Mouse (Mus musculus): ENCODE measurements at regions not wholly inside any gene's neighbourhood (a gene's known extent, or its start where the extent isn't known, plus 50 kb on each side); places are given as distances from the start of the nearest gene placed in this dataset.
"Not testable (repeated sequence)": the region's sequence is repeated elsewhere in the genome, so short reads cannot be mapped to it uniquely, and the experiment has no call there.

DNA sequence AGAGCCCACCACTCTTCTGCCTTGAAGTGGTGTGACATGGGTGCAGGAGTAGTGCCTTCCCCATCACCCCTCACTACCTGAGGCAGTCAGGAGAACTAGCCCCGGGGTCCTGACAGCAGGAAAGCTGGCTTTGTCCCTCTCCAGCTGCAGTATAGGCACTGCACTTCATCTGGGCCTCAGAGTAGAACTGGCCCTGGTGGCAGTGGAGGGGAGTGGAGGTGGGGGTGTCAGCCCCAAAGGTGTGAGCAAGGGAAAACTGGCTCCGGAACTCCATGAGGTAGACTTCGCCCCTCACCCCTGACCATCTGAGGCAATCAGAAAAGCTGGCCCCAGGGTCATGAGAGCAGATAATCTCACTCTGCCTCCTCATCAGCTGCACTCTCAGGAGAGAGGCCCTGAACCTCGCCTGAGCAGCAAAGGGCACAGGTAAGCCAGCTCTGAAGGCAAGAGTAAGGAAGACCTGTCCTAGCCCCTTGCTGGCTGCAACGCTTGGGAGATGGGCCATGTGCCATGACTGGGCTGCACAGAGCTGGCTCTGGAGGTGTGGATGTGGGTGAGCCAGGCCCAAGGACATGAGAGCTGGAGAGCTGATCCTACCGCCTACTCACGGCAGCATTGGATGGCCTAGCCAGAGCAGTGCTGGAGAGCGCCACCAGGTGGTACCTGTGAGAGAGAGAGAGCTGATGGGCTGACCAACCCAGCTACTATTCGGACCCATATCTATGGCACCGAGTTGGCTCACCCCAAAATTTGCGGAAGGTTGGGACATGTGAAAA, 377.0 kb upstream of the B3galt2 start:
- DNase-seq (ENCODE audit: low read depth, low spot score): no peak

DNA sequence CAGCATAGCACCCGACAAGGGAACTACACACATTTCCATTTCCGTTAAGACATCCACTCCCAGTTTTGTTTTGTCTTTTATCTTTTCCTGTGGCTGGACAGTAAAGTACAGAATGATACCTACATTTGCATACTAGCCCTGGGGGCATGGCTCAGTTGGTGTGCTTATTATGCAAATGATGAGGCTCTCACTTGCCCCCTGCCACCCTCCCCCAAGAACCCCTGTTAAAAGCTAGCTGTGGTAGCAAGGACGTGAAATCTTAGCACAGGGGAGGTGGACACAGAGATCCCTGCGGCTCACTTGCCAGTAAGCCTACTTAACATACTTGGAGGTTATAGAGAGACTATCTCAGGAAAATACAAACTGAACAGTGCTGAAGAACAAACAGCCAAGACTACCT, 375.2 kb upstream of the B3galt2 start:
- DNase-seq (ENCODE audit: low read depth, low spot score): no peak

DNA sequence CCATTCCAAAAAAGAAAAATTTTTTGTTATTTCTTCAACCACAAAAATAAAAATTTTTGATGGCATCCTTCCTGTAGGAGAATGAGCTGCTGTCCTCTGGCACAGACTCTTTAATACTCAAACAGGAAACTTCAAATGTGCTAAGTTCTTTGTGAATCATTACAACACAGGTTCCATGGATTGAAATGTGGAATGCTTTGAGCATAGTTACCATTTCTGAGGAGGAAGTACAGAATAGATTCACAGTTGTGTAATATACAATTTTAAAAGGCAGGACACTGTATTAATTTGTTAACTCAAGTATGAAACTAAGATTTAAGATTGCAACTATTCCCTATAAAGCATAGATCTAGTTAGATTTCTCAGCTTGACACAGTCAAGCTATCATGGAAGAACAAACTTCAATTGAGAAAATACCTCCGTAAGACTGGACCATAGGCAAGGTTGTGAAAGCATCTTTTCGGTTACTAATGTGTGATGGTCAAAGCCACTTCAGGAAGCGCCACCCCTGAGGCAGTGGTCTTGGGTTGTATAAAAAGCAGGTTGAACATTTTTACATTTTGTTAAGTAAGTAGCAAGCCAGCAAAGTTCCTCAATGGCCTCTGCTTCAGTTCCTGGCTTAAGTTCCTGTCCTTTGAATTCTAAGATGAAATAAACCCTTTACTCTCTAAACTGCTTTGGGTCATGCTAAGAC, 354.0 kb upstream of the B3galt2 start:
- no peak for DNase-seq (ENCODE audit: low read depth, low spot score)

DNA sequence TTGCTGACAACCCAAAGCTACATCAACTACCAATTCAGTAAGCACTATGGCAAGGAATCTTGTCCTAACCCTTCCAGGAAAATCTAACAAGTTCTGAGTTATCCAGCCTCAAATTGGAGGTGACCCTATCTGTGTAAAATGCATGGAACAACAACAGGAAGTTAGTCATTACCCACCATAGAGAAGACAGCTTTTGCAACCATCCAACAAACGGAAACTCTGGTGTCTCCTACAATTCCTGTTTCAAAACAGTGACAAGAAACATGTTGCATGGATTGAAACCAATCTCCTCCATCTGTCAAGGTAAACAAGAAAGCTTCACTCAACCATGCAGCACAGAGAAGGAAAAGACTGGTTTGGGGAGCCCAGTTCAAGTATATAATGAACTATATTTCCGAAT, 353.0 kb upstream of the B3galt2 start:
- DNase-seq (ENCODE audit: low read depth, low spot score): no peak

DNA sequence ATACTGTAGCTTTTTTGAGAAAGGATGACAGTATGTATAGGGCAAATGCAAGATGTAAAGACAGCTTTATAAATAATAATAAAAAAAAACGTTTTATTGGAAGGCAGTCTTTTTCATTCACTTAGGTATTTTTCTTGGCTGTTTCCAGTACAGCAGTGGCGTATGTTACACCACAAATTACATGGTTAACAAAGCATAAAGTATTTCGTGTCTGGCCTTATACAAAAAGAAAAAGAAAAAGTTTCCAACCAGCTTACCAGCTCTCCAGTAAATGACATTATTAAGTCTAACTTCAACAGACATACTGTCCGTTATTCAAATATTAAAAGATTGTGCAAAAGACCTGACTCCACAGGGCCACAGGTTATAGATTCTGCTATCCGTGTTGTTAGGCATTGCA, 343.9 kb upstream of the B3galt2 start:
- DNase-seq (ENCODE audit: low read depth, low spot score): no peak

DNA sequence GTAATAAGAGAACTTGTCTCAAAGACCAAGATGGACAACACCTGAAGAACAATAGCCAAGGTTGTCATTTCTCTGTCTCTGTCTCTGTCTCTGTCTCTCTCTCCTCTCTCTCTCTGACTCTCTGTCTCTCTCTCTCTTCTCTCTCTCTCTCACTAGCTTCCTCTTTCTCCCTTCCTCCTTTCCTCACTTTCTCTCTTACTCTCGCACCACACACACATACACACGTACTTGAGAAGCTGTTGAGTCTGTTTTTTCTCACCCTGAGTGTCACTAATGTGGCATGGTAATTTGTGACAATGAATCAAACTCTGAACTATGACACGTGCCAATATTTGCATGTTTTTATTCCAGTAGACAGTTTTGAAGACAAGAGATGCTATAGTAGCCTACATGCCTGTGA, 333.1 kb upstream of the B3galt2 start:
- DNase-seq (ENCODE audit: low read depth, low spot score): no peak

DNA sequence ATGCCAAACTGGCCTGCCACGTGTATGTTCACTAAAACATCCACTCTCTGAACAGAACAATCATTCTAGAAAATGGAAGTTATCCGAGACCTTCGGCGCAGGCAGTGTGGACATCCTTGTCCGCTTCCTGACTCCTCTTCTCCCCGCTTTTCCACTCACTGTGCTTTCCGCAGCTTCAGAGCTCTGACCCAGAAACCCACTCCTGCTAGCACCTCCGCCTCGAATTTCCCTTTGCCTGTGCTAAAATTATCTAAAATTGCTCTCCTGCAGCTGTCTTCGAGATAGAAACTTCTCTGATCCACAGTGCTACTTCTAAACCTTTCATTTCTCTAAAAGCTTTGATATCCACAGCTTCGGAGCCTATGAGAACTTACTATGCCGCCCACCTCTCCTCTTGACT, 322.1 kb upstream of the B3galt2 start:
- no peak for DNase-seq (ENCODE audit: low read depth, low spot score)

DNA sequence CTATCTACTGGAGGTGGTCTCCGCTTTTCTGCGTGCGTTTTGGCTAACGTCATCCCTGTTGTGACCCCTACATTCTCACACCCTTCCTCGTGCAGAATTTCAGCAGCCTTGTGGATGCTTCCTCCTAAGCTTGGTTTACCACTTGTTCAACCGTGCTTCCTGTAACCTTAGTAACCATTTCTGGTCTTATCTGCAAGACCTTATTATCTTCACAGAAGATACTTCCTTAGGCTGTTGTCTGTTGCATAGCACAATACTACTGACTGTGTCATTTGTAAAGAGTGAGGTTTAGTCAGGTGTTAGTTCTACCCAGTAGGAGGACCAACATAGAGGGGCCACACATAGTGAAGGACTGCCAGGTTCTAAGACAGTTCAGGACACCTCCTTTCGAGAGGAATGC, 320.9 kb upstream of the B3galt2 start:
- no peak for DNase-seq (ENCODE audit: low read depth, low spot score)

DNA sequence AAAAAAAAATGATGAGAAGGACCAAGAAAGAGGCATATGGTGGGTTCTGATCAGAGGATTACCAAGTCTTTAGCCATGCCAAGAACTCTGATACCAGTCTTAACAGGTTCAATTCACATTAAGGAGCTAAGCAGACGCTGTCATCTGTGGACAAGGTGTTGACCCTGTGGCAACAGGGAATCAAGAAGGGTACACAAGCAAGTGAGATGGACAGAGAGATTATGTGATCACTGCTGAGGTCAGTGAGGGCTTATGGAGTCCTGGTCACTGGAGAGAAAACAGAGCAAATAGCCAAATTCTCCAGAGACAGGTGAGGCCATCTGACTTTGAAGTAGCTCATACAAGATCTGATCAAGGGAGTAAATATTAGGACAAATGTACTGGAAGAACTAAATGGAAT, 289.1 kb upstream of the B3galt2 start:
- no peak for DNase-seq (ENCODE audit: low read depth, low spot score)

DNA sequence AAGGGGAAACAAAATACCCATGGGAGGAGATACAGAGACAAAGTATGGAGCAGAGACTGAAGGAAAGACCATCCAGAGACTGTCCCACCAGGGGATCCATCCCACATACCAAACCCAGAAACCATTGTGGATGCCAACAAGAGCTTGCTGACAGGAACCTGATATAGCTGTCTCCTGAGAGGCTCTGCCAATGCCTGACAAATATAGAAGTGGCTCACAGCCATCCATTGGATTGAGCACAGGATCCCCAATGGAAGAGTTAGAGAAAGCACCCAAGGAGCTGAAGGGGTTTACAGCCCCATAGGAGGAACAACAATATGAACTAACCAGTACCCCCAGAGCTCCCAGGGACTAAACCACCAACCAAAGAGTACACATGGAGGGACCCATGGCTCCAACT, 280.2 kb upstream of the B3galt2 start:
- DNase-seq (ENCODE audit: low read depth, low spot score): not testable (repeated sequence)

DNA sequence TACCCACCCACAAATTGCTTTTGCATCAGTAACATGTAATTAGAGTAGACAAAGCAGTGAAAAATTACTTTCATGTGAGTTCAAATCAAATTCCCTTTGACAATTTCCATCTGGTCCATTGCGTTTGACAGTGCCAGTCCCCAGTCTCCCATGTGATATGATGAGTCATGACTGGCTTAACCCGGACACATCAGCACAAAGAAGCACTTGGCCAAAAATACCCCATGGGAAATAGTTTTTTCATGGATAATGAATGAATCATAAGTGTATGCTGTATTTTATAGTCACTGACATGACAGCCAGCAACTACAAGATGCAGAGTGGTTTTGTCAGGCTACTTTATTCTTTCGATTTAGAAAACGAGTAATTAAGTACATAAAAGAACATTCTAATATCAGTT, 248.6 kb upstream of the B3galt2 start:
- peak; percentile 61 for DNase-seq (ENCODE audit: low read depth, low spot score)

Measured in 3T3-L1 (cell line).